Mouse (Mus musculus) megakaryocyte, embryonic 14.5 days (primary cell): ENCODE results near the gene Polg2. TPM values are rescaled to one million over a fixed set of nuclear protein-coding genes. Genes with fewer than 3 reads are reported as not detected.
"Not testable (repeated sequence)": the region's sequence is repeated elsewhere in the genome, so short reads cannot be mapped to it uniquely, and the experiment has no call there.

Experiments
- H3K27me3 ChIP-seq: replicated peaks from 2 replicates; pipeline ENCODE3; 2012; ENCODE audit warnings: inconsistent platforms
- H3K36me3 ChIP-seq: replicated peaks from 2 replicates; pipeline ENCODE3; 2012; ENCODE audit warnings: low read length, inconsistent platforms, mixed read lengths
- H3K4me1 ChIP-seq: 2 replicates; pipeline ENCODE4 v1.6.1; 2012; ENCODE audit warnings: inconsistent platforms
- H3K4me3 ChIP-seq: replicated peaks from 2 replicates; pipeline ENCODE3; 2012; ENCODE audit warnings: moderate library complexity, mild to moderate bottlenecking, inconsistent platforms
- H3K9me3 ChIP-seq: 2 replicates; pipeline ENCODE4 v1.6.1; 2012; ENCODE audit warnings: inconsistent platforms
- FLI1 ChIP-seq: IDR thresholded peaks from 2 replicates; pipeline ENCODE4 v1.6.1; 2012; ENCODE audit warnings: low read length, inconsistent platforms, mixed read lengths
- GATA1 ChIP-seq: IDR thresholded peaks from 3 replicates; pipeline ENCODE4 v1.6.1; 2012; ENCODE audit warnings: mixed read lengths, low read length, inconsistent platforms, borderline replicate concordance
- polyA plus RNA-seq: library from polyadenylated mRNA; stranded (reverse); fragments of >175 nt; gene quantifications from 2 replicates; pipeline ENCODE4 v1.2.3, GENCODE M21; 2012; ENCODE audit warnings: low replicate concordance; ENCODE audit not compliant: insufficient read depth

Polg2 gene
- polyA plus RNA-seq, 1 experiment = 0.62 TPM

DNA sequence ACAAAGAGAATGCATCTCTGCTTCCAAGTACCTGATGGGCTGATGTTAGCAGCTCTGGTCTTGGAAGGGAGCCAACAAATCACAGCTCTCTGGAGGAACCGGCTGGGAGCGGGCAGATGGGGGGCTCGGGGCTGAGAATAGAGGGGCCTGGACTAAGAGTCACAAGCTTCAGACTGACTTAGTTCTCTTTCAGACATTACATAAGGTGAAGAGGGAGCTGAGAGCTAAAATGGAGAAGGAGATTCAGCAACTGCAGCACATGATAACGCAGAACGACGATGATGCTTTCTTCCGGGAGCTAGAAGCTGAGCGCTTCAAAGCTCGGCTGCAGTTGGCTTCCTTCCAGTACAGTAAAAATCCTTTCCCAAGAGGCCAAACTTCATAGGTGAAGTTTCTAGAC, 39.0 kb upstream of the Polg2 start:
- no peak overlapping the region for H3K4me3 ChIP-seq
- no peak for TF ChIP-seq FLI1
- TF ChIP-seq GATA1 = no peak
- H3K36me3 ChIP-seq = peaks cover 100% of the 10 kb centered on the region
- H3K4me1 ChIP-seq = peaks cover 17% of the 10 kb centered on the region
- no peaks in the 10 kb centered on the region for H3K9me3 ChIP-seq
- H3K27me3 ChIP-seq = no peaks in the 10 kb centered on the region

DNA sequence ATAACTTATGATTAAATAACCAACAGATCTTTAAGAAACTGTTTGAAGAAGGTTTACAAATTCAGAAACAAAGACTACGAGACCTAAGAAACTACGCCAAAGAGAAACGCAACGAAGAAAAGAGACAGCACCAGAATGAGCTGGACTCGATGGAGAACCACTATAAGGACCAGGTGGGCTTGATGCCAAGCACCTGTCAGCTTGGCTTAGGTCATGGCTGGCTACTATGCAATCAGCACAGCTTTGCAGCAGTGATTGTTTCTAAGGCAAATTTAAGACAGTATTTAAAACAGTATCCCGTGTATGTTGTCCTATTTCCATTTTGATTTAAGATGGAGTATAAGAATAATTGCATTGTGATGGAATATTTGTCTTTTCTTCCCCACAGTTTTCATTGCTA, 38.5 kb upstream of the Polg2 start:
- H3K4me1 ChIP-seq = peaks cover 17% of the 10 kb centered on the region
- H3K27me3 ChIP-seq = no peaks in the 10 kb centered on the region
- TF ChIP-seq GATA1 = no peak
- no peak for TF ChIP-seq FLI1
- H3K4me3 ChIP-seq = no peak overlapping the region
- H3K36me3 ChIP-seq = peaks cover 100% of the 10 kb centered on the region
- no peaks in the 10 kb centered on the region for H3K9me3 ChIP-seq

DNA sequence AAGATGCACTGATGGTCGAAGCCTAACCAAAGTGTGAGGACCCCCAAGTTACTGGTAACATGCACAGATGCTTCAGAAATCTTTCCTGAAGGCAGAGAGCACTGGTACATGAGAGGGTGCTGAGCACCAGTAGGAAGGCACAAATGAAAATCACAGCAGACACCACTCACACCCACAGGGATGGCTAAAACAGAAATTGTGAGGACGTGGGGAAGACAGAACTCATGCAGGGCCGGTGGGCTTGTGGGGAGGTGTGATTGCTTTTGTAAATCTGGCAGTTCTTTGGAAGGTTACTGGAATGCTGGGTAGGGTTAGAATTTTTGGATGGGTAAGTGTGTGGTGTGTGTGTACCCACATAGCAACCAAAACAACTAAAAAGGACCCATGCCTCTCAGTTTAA, 37.8 kb upstream of the Polg2 start:
- TF ChIP-seq FLI1 = no peak
- TF ChIP-seq GATA1 = no peak
- H3K27me3 ChIP-seq = no peaks in the 10 kb centered on the region
- H3K36me3 ChIP-seq = peaks cover 100% of the 10 kb centered on the region
- H3K4me1 ChIP-seq = peaks cover 17% of the 10 kb centered on the region
- no peaks in the 10 kb centered on the region for H3K9me3 ChIP-seq
- H3K4me3 ChIP-seq = no peak overlapping the region

DNA sequence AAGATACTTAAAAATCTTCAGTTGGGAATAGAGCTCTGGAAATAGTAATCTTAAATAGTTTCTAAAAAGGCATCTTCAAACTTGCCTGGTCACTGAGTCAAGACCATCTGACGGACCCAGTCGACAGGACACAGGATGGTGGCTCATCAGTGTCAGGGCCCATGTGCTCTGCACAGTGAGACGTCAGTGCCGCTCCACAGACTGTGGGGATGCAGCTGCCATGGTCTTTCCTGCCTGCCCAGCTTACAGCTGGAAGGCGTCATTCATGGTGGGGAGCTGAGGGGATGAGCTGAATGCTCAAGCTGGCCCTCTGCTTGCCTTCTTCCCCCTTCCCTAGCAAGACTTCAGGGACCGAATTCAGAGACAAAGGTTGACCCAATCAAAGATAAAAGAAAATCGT, 37.0 kb upstream of the Polg2 start:
- H3K36me3 ChIP-seq = peaks cover 100% of the 10 kb centered on the region
- peaks cover 15% of the 10 kb centered on the region for H3K4me1 ChIP-seq
- no peaks in the 10 kb centered on the region for H3K27me3 ChIP-seq
- H3K9me3 ChIP-seq = no peaks in the 10 kb centered on the region
- H3K4me3 ChIP-seq = peak overlapping the region; percentile 12
- TF ChIP-seq FLI1 (no peak), GATA1 (no peak)

DNA sequence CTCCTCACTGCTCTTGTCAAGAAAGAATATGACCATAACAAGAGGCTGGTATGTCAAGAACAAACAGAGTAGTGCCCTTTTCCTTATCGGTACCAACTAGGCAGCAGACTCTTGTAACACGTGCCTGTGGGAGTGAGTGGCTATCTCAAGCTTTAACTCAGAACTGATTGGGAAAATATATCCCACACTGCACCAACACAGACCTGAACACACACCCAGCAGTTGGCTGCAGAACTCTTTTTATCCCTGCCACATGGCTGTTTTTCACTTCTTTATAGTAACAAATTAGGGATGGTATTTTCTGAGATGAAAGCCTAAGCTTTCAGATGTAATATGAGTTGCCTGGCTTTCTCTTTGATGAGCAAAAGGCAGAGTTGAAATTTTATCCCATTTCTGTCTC, 36.4 kb upstream of the Polg2 start:
- TF ChIP-seq GATA1 = no peak
- TF ChIP-seq FLI1 = no peak
- Histone ChIP-seq H3K27me3 (no peaks in the 10 kb centered on the region), H3K9me3 (no peaks in the 10 kb centered on the region), H3K4me1 (peaks cover 9% of the 10 kb centered on the region), H3K36me3 (peaks cover 100% of the 10 kb centered on the region), H3K4me3 (no peak overlapping the region)

DNA sequence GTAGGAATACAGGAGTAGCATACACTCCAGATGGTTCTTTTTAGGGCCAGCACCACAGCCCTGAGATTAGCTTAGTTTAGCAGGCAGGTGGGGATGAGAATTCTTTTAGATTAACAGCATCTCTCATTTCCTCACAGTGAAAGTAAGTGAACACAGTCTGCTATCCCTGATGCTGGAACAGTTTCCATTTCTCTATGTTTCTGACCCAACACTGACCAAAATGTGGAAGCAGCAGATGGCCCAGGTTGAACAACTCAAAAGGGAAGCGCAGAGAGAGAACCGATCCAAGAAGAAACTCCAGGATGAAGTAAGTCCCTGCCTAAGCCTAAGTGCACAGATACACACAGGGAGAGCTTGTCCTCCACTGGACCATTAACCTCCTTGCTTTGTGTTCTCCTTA, 36.0 kb upstream of the Polg2 start:
- Histone ChIP-seq H3K9me3 (no peaks in the 10 kb centered on the region), H3K4me3 (no peak overlapping the region), H3K4me1 (peaks cover 9% of the 10 kb centered on the region), H3K27me3 (no peaks in the 10 kb centered on the region), H3K36me3 (peaks cover 100% of the 10 kb centered on the region)
- TF ChIP-seq FLI1 = no peak
- no peak for TF ChIP-seq GATA1

DNA sequence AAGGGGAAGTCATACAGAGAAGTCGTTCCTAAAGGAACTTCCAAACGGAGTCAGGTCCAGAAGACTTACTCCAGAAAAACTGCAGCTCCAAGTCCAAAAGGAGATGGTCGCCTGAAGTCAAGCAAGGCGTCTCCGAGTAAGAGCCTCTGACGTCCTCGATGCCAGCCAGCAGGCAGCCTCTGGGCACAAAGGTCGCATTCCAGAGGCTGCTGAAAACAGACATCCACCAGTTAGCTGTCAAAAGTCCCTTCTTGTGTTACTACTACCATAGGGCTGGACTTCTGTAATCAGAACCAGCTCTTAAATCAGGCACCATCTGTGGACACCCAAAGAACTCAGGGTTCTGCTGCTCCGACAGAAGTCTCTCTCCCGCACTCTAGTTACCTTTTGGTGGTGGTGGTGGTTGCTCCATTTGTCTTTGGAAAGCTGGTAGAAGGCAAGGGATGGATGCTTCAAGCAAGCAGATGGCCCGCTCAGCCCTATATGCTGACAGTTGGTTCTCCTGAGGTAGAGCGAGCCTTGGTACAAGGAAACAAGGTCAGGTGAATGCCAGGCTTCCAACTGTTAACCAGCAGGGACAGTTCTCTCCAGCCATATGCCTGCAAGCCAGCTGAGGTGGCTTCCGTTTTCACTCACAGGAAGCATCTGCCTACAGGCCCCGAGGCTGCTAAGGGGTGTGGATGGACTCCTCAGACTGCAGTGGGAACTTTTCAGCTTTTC, 35.4 kb upstream of the Polg2 start:
- Histone ChIP-seq H3K27me3 (no peaks in the 10 kb centered on the region), H3K9me3 (no peaks in the 10 kb centered on the region), H3K4me3 (no peak overlapping the region), H3K4me1 (peaks cover 9% of the 10 kb centered on the region), H3K36me3 (peaks cover 100% of the 10 kb centered on the region)
- TF ChIP-seq GATA1 (no peak), FLI1 (no peak)

DNA sequence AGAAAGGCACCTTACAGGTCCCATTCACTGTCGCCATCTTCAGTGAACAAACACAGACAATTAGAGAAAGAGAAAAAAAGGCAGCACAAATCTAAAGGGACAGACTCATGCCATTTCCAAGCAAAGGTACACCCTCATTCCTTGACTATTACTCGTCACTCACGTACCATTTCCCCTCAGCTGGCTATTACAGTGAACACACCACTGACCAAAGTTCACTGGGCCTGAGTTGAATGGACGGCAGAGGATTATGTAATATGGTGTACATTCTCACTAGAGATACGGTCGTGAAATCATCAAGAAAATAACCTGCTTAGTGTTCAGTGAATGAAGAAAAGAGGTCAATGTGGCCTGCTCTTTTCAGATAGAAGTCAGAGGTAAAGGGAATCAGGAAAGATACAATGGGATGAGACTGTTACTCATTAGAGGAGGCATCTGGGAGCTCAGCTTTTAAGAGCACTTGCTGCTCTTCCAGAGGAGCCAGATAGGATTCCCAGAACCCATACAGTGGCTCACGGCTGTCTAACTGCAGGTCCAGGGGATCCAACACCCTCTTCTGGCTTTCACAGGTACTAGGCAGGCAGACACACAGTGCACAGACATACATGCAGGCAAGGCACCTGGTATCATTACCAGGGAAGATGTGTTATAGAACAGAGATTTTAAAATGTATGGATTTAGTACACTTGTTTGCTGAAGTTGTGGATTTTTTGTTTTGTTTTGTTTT, 33.2 kb upstream of the Polg2 start:
- Histone ChIP-seq H3K27me3 (no peaks in the 10 kb centered on the region), H3K4me3 (no peak overlapping the region), H3K9me3 (no peaks in the 10 kb centered on the region), H3K36me3 (peaks cover 99% of the 10 kb centered on the region), H3K4me1 (0 out of 2 replicates have a peak, but pooled peaks cover 3% of the 10 kb centered on the region)
- TF ChIP-seq FLI1 = no peak
- no peak for TF ChIP-seq GATA1

DNA sequence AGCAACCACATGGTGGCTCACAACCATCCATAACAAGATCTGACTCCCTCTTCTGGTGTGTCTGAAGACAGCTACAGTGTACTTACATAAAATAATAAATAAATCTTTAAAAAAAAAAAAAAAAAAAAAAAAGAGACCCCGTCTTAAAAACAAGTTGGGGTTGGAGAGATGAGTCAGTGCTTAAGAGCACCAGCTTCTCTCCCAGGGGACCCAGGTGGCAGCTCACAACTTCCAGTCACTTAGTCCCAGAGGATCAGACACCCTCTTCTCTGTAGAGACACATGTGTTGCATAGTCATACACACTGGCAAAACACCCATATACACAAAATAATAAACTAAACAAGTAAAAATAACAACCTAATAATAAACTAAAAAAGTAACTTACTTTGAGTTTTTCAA, 28.1 kb upstream of the Polg2 start:
- H3K9me3 ChIP-seq, H3K4me3 ChIP-seq, H3K27me3 ChIP-seq, H3K4me1 ChIP-seq: not testable (repeated sequence)
- peaks cover 87% of the 10 kb centered on the region for H3K36me3 ChIP-seq

DNA sequence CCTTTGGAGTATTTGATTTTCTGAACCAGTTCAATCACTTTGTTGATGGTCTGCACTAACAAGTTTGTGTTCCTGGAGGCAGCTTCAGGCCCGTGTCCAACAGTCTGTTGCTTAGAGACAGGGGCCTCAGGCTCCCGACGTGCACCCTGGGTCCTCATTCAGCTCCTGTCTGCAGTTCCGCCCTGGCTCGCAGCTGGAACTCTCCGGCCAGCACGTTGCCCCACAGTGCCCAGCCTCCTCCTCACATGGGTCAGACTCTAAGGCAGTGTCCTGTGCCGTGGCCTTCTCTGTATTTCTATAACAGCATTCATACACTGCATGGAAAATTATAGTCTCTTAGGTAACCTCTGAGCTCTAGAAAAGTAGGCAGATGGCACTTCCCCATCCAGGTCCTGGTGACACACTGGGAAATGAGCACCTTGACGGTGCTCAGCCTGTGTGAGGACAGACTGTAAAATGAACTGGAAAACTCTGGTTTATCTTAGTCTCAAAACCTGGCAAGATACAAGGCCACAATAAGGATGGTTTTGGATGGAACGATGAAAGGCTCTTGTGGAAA, 22.8 kb upstream of the Polg2 start:
- H3K9me3 ChIP-seq = peaks cover 6% of the 10 kb centered on the region
- H3K4me1 ChIP-seq = peaks cover 4% of the 10 kb centered on the region; the same call in 1 of the 2 replicates
- TF ChIP-seq FLI1 (no peak), GATA1 (no peak)
- H3K4me3 ChIP-seq = no peak overlapping the region
- no peaks in the 10 kb centered on the region for H3K27me3 ChIP-seq
- H3K36me3 ChIP-seq = peaks cover 86% of the 10 kb centered on the region

DNA sequence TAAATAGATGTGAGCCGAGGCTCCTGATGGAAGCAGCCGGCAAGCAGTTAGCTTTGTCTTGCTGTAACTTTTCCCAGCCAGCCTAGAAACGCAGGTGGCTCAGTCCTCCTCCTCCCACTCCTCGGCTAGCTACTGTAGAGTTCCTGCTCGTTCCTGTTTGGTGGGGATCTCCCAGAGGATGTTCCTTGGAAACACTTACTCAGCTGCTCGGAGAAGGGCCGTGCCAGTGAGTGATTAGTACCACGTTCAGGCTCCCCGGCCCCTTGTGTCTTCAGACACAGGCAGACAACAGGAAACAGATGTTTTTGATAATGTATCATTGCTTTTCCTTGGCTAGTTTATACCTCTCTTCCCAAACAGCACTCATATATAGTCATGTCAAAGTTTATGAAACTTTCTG, 16.3 kb upstream of the Polg2 start:
- Histone ChIP-seq H3K9me3 (peaks cover 6% of the 10 kb centered on the region), H3K36me3 (peaks cover 93% of the 10 kb centered on the region), H3K27me3 (no peaks in the 10 kb centered on the region), H3K4me1 (peaks cover 55% of the 10 kb centered on the region), H3K4me3 (peak overlapping the region; percentile 58)
- TF ChIP-seq FLI1 (no peak), GATA1 (no peak)
